Mouse (Mus musculus) urinary bladder, postnatal 4 days (tissue): Measurements from ENCODE around the gene Mucl2.
"Not testable (repeated sequence)": the region's sequence is repeated elsewhere in the genome, so short reads cannot be mapped to it uniquely, and the experiment has no call there.

Source experiments
- DNase-seq, 2 experiments: peaks; one replicate each; pipeline ENCODE4 v3.0.0; 2021 to 2022; ENCODE audit warnings: low spot score in 2 of 2

Mucl2 gene

GRCm38 (mm10) chr15:103899212-103899611 lies at the start of gene Mucl2:
Gene Mucl2, minus strand, starts transcription at chr15:103899312.
- DNase-seq, result no peak

- DNase-seq, result not testable (repeated sequence)
Observed at GRCm38 (mm10) chr15:103913061-103913460, 13.9 kb upstream of the Mucl2 start.
